Comparison of ENCODE assay signal across 12 mouse cellular contexts in the genomic region with DNA sequence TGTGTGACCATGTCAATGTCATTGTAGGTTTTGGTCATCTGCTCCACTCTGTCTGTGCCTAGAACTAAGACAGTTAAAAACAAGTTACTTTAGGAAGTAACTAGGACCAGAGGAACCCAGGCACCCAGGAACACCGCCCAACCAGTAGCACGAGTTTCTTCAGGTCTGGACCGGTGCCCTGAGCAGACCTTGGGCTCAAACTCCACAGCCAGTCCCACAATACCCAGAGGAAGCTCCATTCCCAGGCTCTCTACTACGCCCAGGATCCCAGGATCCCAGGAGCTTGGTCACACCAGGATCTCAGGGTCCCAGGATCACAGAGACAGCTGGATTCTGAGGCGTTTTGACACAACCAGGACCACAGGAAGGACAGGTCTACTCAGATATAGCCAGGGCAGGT.
"Had no signal": no experiment of that assay in that cellular context is flagged by ENCODE, and none has a peak within 500 bp of the region (broad histone marks: within the 10 kb centered on the region; RNA-seq: fewer than 3 reads in every experiment).

No protein-coding gene starts in this region.

- H3K4me2 ChIP-seq: intestine, embryonic 15.5 days; liver, embryonic 13.5 days; midbrain, embryonic 11.5 days had no signal

- H3K27ac ChIP-seq: intestine, embryonic 15.5 days; left cerebral cortex, adult 2 months; liver, embryonic 13.5 days had no signal

- H3K9me3 ChIP-seq: intestine, embryonic 15.5 days; liver, embryonic 13.5 days had no signal

- H3K27me3 ChIP-seq: intestine, embryonic 15.5 days; liver, embryonic 13.5 days had no signal

- H3K4me1 ChIP-seq: intestine, embryonic 15.5 days; liver, embryonic 13.5 days had no signal

- ATAC-seq: intestine, embryonic 15.5 days had no signal

- H3K9ac ChIP-seq: intestine, embryonic 15.5 days; liver, embryonic 13.5 days had no signal

- DNase-seq: kidney, adult 18-20 months; layer of hippocampus, postnatal 36 days; liver, embryonic 13.5 days; lung, adult 2 months; lung, postnatal 14 days; lung, postnatal 4 days; midbrain, embryonic 14.5 days; thymus, adult 18-20 months; thymus, postnatal 36 days had no signal

- H3K4me3 ChIP-seq: intestine, embryonic 15.5 days; left cerebral cortex, adult 2 months; liver, embryonic 13.5 days had no signal
